Mouse (Mus musculus) hindbrain, embryonic 12.5 days (tissue): ENCODE data around the gene Alk. TPM values are rescaled to one million over a fixed set of nuclear protein-coding genes. Genes with fewer than 3 reads are reported as not detected.

Experiments
- ATAC-seq: fragments of 200-750 bp; cut with Nextera tagmentation; 2 replicates; pipeline ENCODE4 v1.8.0; 2017; ENCODE audit warnings: moderate TSS enrichment; ENCODE audit not compliant: low FRiP score
- H3K27ac ChIP-seq: fragments of 300-500 bp; sonication (generic); 2 replicates; pipeline ENCODE4 v1.5.1; 2016; ENCODE audit warnings: mild to moderate bottlenecking
- H3K27me3 ChIP-seq: fragments of 300-500 bp; sonication (generic); 2 replicates; pipeline ENCODE4 v1.6.1; 2016; ENCODE audit warnings: mild to moderate bottlenecking
- H3K36me3 ChIP-seq: fragments of 300-500 bp; sonication (generic); 2 replicates; pipeline ENCODE4 v1.6.1; 2016; ENCODE audit warnings: mild to moderate bottlenecking
- H3K4me1 ChIP-seq: fragments of 300-500 bp; sonication (generic); 2 replicates; pipeline ENCODE4 v1.6.1; 2016
- H3K4me2 ChIP-seq: fragments of 300-500 bp; sonication (generic); replicated peaks from 2 replicates; pipeline ENCODE4 v1.6.1; 2016; ENCODE audit warnings: mild to moderate bottlenecking
- H3K4me3 ChIP-seq: fragments of 300-500 bp; sonication (generic); 2 replicates; pipeline ENCODE4 v1.5.1; 2016; ENCODE audit warnings: mild to moderate bottlenecking
- H3K9ac ChIP-seq: fragments of 300-500 bp; sonication (generic); 2 replicates; pipeline ENCODE4 v1.6.1; 2016; ENCODE audit warnings: mild to moderate bottlenecking, moderate library complexity
- H3K9me3 ChIP-seq: fragments of 300-500 bp; sonication (generic); replicated peaks from 2 replicates; pipeline ENCODE4 v1.6.1; 2016; ENCODE audit warnings: mild to moderate bottlenecking
- WGBS: fragments of 180-500 bp; shearing (Covaris S2); methylation state at CpG from one replicate; pipeline ENCODE4 v1.1.7; 2016; 5-methylcytosine and 5-hydroxymethylcytosine counted together
- polyA plus RNA-seq: library from polyadenylated mRNA; unstranded; fragments of >200 nt; fragmentation: Nextera tagmentation; extraction: Ambion mirVana; gene quantifications from 2 replicates; pipeline ENCODE4 v1.2.1, GENCODE M21; 2016

Alk gene
- 2.2 and 2.5 TPM in 2 replicates for polyA plus RNA-seq

GRCm38 (mm10) chr17:72604610-72604980, at the start of gene Alk:
Gene Alk, minus strand, starts transcription at chr17:72604627.
- Histone ChIP-seq H3K27ac (no peak within 1 kb of the TSS), H3K9ac (peak within 1 kb of the TSS; percentile 54), H3K4me2 (peak within 1 kb of the TSS; percentile 96), H3K9me3 (no peaks in the 10 kb centered on the region), H3K27me3 (peaks cover 32% of the 10 kb centered on the region), H3K4me3 (peak within 1 kb of the TSS; percentile 54), H3K4me1 (peaks cover 22% of the 10 kb centered on the region), H3K36me3 (no peaks in the 10 kb centered on the region)
- WGBS: 0% methylated on average over 23 of the region's 32 CpGs
- peak; percentile 94 for ATAC-seq

- Histone ChIP-seq H3K27ac (no peak overlapping the region), H3K4me3 (no peak overlapping the region), H3K27me3 (no peaks in the 10 kb centered on the region; the same call in 1 of the 2 replicates), H3K9me3 (no peaks in the 10 kb centered on the region; the same call in 1 of the 2 replicates), H3K4me2 (no peak overlapping the region), H3K4me1 (peaks cover 1% of the 10 kb centered on the region; the same call in 1 of the 2 replicates), H3K9ac (no peak overlapping the region), H3K36me3 (no peaks in the 10 kb centered on the region)
- no peak for ATAC-seq
- WGBS: 74% methylated on average over 1 of the region's 1 CpGs
These were observed 48.4 kb upstream of the Alk start for GRCm38 (mm10) chr17:72652801-72653200.

GRCm38 (mm10) chr17:72648607-72649217, 44.3 kb upstream of the Alk start:
- no peak overlapping the region for H3K4me3 ChIP-seq
- H3K27me3 ChIP-seq: no peaks in the 10 kb centered on the region
- ATAC-seq: no peak
- H3K27ac ChIP-seq: no peak overlapping the region
- no peaks in the 10 kb centered on the region for H3K4me1 ChIP-seq
- no peaks in the 10 kb centered on the region for H3K36me3 ChIP-seq
- H3K9ac ChIP-seq: no peak overlapping the region
- no peaks in the 10 kb centered on the region; the same call in 1 of the 2 replicates for H3K9me3 ChIP-seq
- WGBS: 75% methylated on average over 6 of the region's 6 CpGs
- H3K4me2 ChIP-seq: no peak overlapping the region

- H3K27me3 ChIP-seq: no peaks in the 10 kb centered on the region
- no peak overlapping the region for H3K4me3 ChIP-seq
- H3K4me2 ChIP-seq: no peak overlapping the region
- WGBS: 87% methylated on average over 5 of the region's 5 CpGs
- no peaks in the 10 kb centered on the region for H3K36me3 ChIP-seq
- no peak overlapping the region for H3K27ac ChIP-seq
- no peak for ATAC-seq
- no peaks in the 10 kb centered on the region for H3K4me1 ChIP-seq
- no peaks in the 10 kb centered on the region; the same call in 1 of the 2 replicates for H3K9me3 ChIP-seq
- no peak overlapping the region for H3K9ac ChIP-seq
These were observed 41.7 kb upstream of the Alk start for GRCm38 (mm10) chr17:72646167-72646566.

GRCm38 (mm10) chr17:72640095-72640494, 35.7 kb upstream of the Alk start:
- no peaks in the 10 kb centered on the region for H3K36me3 ChIP-seq
- no peak overlapping the region for H3K4me2 ChIP-seq
- no peaks in the 10 kb centered on the region for H3K9me3 ChIP-seq
- WGBS: 64% methylated on average over 4 of the region's 4 CpGs
- no peak for ATAC-seq
- no peak overlapping the region for H3K4me3 ChIP-seq
- H3K4me1 ChIP-seq: 0 out of 2 replicates have a peak, but pooled peaks cover 4% of the 10 kb centered on the region
- no peaks in the 10 kb centered on the region for H3K27me3 ChIP-seq
- H3K27ac ChIP-seq: no peak overlapping the region
- H3K9ac ChIP-seq: no peak overlapping the region

- Histone ChIP-seq H3K4me1 (0 out of 2 replicates have a peak, but pooled peaks cover 4% of the 10 kb centered on the region), H3K9me3 (no peaks in the 10 kb centered on the region), H3K27me3 (no peaks in the 10 kb centered on the region), H3K9ac (no peak overlapping the region), H3K4me3 (no peak overlapping the region), H3K4me2 (no peak overlapping the region), H3K27ac (no peak overlapping the region), H3K36me3 (no peaks in the 10 kb centered on the region)
- ATAC-seq: no peak
- WGBS: 74% methylated on average over 7 of the region's 7 CpGs
These were observed 35.0 kb upstream of the Alk start for GRCm38 (mm10) chr17:72639400-72639799.

- 5% methylated on average over 4 of the region's 4 CpGs for WGBS
- peaks cover 28% of the 10 kb centered on the region for H3K27me3 ChIP-seq
- no peak overlapping the region for H3K4me2 ChIP-seq
- no peaks in the 10 kb centered on the region for H3K9me3 ChIP-seq
- H3K9ac ChIP-seq: no peak overlapping the region
- H3K4me1 ChIP-seq: peaks cover 22% of the 10 kb centered on the region
- no peak overlapping the region for H3K4me3 ChIP-seq
- no peak overlapping the region for H3K27ac ChIP-seq
- 0 out of 2 replicates have a peak, but pooled peaks have one; percentile 8 for ATAC-seq
- H3K36me3 ChIP-seq: no peaks in the 10 kb centered on the region
These were observed 1.8 kb upstream of the Alk start for GRCm38 (mm10) chr17:72606251-72606650.

- Histone ChIP-seq H3K4me3 (peak overlapping the region; percentile 54), H3K36me3 (no peaks in the 10 kb centered on the region), H3K4me2 (peak overlapping the region; percentile 96), H3K9ac (peak overlapping the region; percentile 54), H3K27ac (no peak overlapping the region), H3K27me3 (peaks cover 32% of the 10 kb centered on the region), H3K4me1 (peaks cover 22% of the 10 kb centered on the region), H3K9me3 (no peaks in the 10 kb centered on the region)
- ATAC-seq: peak; percentile 76
- 1% methylated on average over 51 of the region's 51 CpGs for WGBS
These were observed 379 bp downstream of the Alk start for GRCm38 (mm10) chr17:72603886-72604609.

GRCm38 (mm10) chr17:72603118-72603885, 1.1 kb downstream of the Alk start:
- peak overlapping the region; percentile 96 for H3K4me2 ChIP-seq
- no peak overlapping the region for H3K27ac ChIP-seq
- WGBS: 1% methylated on average over 40 of the region's 40 CpGs
- no peaks in the 10 kb centered on the region for H3K36me3 ChIP-seq
- peaks cover 22% of the 10 kb centered on the region for H3K4me1 ChIP-seq
- peak overlapping the region; percentile 54 for H3K4me3 ChIP-seq
- peaks cover 32% of the 10 kb centered on the region for H3K27me3 ChIP-seq
- H3K9me3 ChIP-seq: no peaks in the 10 kb centered on the region
- peak overlapping the region; percentile 54 for H3K9ac ChIP-seq
- ATAC-seq: peak; percentile 33; the same call in 1 of the 2 replicates

- WGBS: 84% methylated on average over 5 of the region's 5 CpGs
- Histone ChIP-seq H3K4me2 (no peak overlapping the region), H3K36me3 (no peaks in the 10 kb centered on the region), H3K27me3 (peaks cover 32% of the 10 kb centered on the region), H3K9me3 (no peaks in the 10 kb centered on the region), H3K27ac (no peak overlapping the region), H3K4me3 (no peak overlapping the region), H3K9ac (no peak overlapping the region), H3K4me1 (peaks cover 22% of the 10 kb centered on the region)
- no peak for ATAC-seq
These were observed 3.6 kb downstream of the Alk start for GRCm38 (mm10) chr17:72600806-72601205.

GRCm38 (mm10) chr17:72587671-72588070, 16.8 kb downstream of the Alk start:
- no peaks in the 10 kb centered on the region for H3K27me3 ChIP-seq
- no peaks in the 10 kb centered on the region for H3K36me3 ChIP-seq
- no peaks in the 10 kb centered on the region for H3K4me1 ChIP-seq
- H3K4me3 ChIP-seq: no peak overlapping the region
- no peak overlapping the region for H3K27ac ChIP-seq
- no peak for ATAC-seq
- no peak overlapping the region for H3K9ac ChIP-seq
- H3K9me3 ChIP-seq: no peaks in the 10 kb centered on the region
- WGBS: 90% methylated on average over 3 of the region's 3 CpGs
- no peak overlapping the region for H3K4me2 ChIP-seq

GRCm38 (mm10) chr17:72580142-72580541, 24.3 kb downstream of the Alk start:
- no peaks in the 10 kb centered on the region for H3K36me3 ChIP-seq
- H3K9ac ChIP-seq: no peak overlapping the region
- no peaks in the 10 kb centered on the region for H3K27me3 ChIP-seq
- no peaks in the 10 kb centered on the region for H3K4me1 ChIP-seq
- H3K27ac ChIP-seq: no peak overlapping the region
- no peak overlapping the region for H3K4me2 ChIP-seq
- H3K9me3 ChIP-seq: no peaks in the 10 kb centered on the region
- H3K4me3 ChIP-seq: no peak overlapping the region
- no peak for ATAC-seq
- WGBS: 65% methylated on average over 4 of the region's 4 CpGs
